Mouse (Mus musculus): ENCODE data around the gene Plekhm1.

DNA sequence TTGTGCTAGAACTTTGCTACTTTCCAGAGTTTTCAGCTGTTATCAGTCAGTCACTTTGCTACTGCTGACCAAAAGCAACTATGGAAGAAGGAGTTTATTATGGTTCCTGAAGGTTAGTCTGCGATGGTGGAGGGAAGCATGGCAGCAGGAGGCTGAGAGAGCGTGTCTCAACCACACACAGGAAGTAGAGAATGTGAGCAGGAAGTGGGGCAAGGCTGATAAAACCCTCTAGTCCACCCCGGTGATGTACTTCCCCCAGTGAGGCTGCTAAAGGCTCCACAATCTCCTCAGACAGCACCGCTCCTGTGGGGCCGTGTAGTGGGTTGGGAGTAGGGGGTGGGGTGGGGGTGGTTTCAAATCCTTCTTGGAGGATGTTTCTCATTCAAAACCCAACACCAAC is 23.8 kb upstream of the Plekhm1 start:
- TF ChIP-seq CTCF (conservative IDR thresholded peaks at IDR 0.05; ENCODE audit: low read length) = no peak
- TF ChIP-seq NANOG (IDR thresholded peaks at IDR 0.05; ENCODE audit: borderline replicate concordance, low read length) = no peak
- TF ChIP-seq POU5F1 (IDR thresholded peaks at IDR 0.05; ENCODE audit: borderline replicate concordance, low read length) = no peak

All from E14TG2a.4 (cell line).